Mouse (Mus musculus) kidney, embryonic 14.5 days (tissue): ENCODE data around the gene Tut7. TPM values are rescaled to one million over a fixed set of nuclear protein-coding genes. Genes with fewer than 3 reads are reported as not detected.

Experiments used
- ATAC-seq: fragments of 200-750 bp; cut with Nextera tagmentation; 2 replicates; pipeline ENCODE4 v1.8.0; 2017; ENCODE audit warnings: moderate number of reproducible peaks, mild to moderate bottlenecking, moderate TSS enrichment, moderate library complexity; ENCODE audit not compliant: low FRiP score, low TSS enrichment
- H3K27ac ChIP-seq: fragments of 300-500 bp; sonication (generic); 2 replicates; pipeline ENCODE4 v1.5.1; 2014; ENCODE audit warnings: low read depth, mild to moderate bottlenecking, low read length, moderate library complexity, mixed read lengths
- H3K27me3 ChIP-seq: fragments of 300-500 bp; sonication (generic); 2 replicates; pipeline ENCODE4 v1.6.1; 2014; ENCODE audit warnings: mild to moderate bottlenecking, low read length; ENCODE audit not compliant: control insufficient read depth, insufficient read depth
- H3K36me3 ChIP-seq: fragments of 300-500 bp; sonication (generic); 2 replicates; pipeline ENCODE4 v1.6.1; 2014; ENCODE audit warnings: low read length, mixed read lengths; ENCODE audit not compliant: control insufficient read depth, insufficient read depth
- H3K4me1 ChIP-seq: fragments of 300-500 bp; sonication (generic); 2 replicates; pipeline ENCODE4 v1.6.1; 2014; ENCODE audit warnings: low read length, mixed read lengths; ENCODE audit not compliant: control insufficient read depth, insufficient read depth
- H3K4me2 ChIP-seq: fragments of 300-500 bp; sonication (generic); replicated peaks from 2 replicates; pipeline ENCODE4 v1.6.1; 2014; ENCODE audit warnings: low read depth, mild to moderate bottlenecking, low read length
- H3K4me3 ChIP-seq: fragments of 300-500 bp; sonication (generic); 2 replicates; pipeline ENCODE4 v1.5.1; 2014; ENCODE audit warnings: mild to moderate bottlenecking, low read length
- H3K9ac ChIP-seq: fragments of 300-500 bp; sonication (generic); 2 replicates; pipeline ENCODE4 v1.6.1; 2014; ENCODE audit warnings: low read depth, mild to moderate bottlenecking, low read length, moderate library complexity
- H3K9me3 ChIP-seq: fragments of 300-500 bp; sonication (generic); 2 replicates; pipeline ENCODE4 v1.6.1; 2016; ENCODE audit warnings: low read length; ENCODE audit not compliant: control insufficient read depth
- WGBS: fragments of 180-500 bp; shearing (Covaris S2); extraction: QIAGEN DNeasy Blood & Tissue Kit; methylation state at CpG from one replicate; pipeline ENCODE4 v1.1.7; 2014; 5-methylcytosine and 5-hydroxymethylcytosine counted together
- polyA plus RNA-seq: library from polyadenylated mRNA; unstranded; fragments of >200 nt; fragmentation: Nextera tagmentation; extraction: Ambion mirVana; gene quantifications from 2 replicates; pipeline ENCODE4 v1.2.1, GENCODE M21; 2014

Gene Tut7
- polyA plus RNA-seq, 1 experiment from 2014 or later, result 43.9 TPM

DNA sequence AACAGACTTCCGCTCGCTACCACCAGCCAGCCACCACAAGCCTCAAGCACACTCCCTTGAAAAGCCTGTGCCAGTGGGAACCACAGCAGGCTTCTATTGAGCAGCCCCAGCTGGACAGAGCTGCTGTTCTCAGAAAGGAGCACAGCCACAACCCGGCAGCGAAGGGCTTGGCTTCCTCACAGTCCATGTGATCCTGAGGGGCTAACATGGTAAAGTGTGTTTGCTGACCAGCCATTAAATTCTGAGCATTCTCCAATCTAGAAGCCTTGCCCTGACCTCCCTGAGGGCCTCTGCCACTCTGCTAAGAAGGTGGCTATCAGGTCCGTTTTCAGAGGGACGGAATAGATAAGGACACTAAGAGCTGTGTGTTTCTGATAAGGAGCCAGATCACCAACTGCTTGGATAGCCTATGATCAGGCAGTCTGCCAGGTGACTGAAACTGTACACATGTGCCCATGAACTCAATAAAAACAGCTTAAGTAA is 8.8 kb downstream of the Tut7 start:
- Histone ChIP-seq H3K27ac (no peak overlapping the region), H3K9ac (no peak overlapping the region), H3K36me3 (peaks cover 77% of the 10 kb centered on the region), H3K27me3 (no peaks in the 10 kb centered on the region), H3K4me2 (no peak overlapping the region), H3K4me3 (no peak overlapping the region), H3K9me3 (no peaks in the 10 kb centered on the region), H3K4me1 (no peaks in the 10 kb centered on the region)
- WGBS, result 91% methylated on average over 6 of the region's 6 CpGs
- no peak for ATAC-seq

DNA sequence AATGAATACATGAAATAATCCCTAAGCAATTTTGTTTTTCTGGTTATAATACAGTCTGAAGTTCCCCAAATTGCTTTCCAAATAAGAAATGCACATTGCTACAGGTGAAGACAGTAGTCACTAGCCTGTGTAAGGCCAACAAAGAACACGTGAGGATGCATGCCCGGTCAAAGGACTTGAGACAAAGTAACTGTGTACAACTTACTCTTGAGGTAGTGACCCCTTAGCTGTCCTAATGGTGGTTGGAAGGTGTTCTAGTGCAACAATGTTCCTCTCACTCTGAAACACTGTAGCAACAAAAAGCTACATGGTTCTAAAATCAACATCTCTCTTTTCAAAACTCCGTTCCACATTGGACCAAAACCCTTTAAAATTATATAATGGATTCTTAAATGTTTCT is 11.4 kb downstream of the Tut7 start:
- ATAC-seq, result no peak
- H3K4me1 ChIP-seq, result no peaks in the 10 kb centered on the region
- H3K4me2 ChIP-seq, result no peak overlapping the region
- H3K4me3 ChIP-seq, result no peak overlapping the region
- no peaks in the 10 kb centered on the region for H3K9me3 ChIP-seq
- H3K27me3 ChIP-seq, result no peaks in the 10 kb centered on the region
- no peak overlapping the region for H3K9ac ChIP-seq
- H3K36me3 ChIP-seq, result peaks cover 93% of the 10 kb centered on the region
- WGBS, result 98% methylated on average over 3 of the region's 3 CpGs
- H3K27ac ChIP-seq, result no peak overlapping the region

DNA sequence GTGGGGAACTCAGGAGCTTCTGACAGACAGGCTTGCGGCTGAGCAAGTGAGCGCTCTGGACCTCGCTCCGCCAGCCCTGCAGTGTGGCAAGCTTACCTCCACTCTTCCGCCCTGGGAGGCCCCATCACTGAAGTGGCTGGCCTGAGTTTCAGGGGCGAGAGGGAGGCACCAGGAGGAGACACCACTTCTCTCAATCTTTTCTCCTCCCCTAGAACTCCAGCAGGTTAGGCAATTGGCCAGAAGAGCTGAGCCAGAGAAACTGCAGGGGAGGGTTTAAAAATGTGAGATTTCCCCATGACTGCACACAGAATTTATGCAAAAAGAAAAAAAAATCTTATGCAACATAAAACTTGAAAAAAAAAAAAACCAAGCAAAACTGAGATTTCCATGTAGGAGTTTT is 21.9 kb downstream of the Tut7 start:
- no peak overlapping the region for H3K9ac ChIP-seq
- no peak overlapping the region for H3K4me2 ChIP-seq
- H3K4me3 ChIP-seq, result no peak overlapping the region
- H3K27me3 ChIP-seq, result no peaks in the 10 kb centered on the region
- 80% methylated on average over 6 of the region's 6 CpGs for WGBS
- no peak for ATAC-seq
- H3K9me3 ChIP-seq, result no peaks in the 10 kb centered on the region
- peaks cover 98% of the 10 kb centered on the region for H3K36me3 ChIP-seq
- H3K4me1 ChIP-seq, result no peaks in the 10 kb centered on the region
- no peak overlapping the region for H3K27ac ChIP-seq

DNA sequence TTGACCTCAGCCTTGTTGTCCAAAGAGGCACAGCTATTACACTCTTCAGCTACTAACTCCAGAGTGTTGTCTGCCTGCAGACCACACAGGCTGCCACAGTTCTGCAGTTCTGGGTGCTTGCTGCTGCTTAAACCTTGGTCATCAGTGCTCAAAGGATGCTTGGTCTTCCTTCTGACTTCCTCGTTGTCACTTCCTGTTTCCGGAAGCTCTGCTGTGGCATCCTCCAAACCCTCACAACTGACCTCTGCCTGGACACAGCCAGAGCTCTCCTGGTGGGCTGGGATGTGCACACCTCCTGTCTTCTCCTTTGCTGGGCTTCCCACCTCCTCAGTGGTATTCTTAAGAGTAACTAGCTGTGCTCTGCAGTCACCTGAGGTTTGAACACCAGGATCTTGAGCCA is 22.9 kb downstream of the Tut7 start:
- Histone ChIP-seq H3K27ac (no peak overlapping the region), H3K9ac (no peak overlapping the region), H3K36me3 (peaks cover 98% of the 10 kb centered on the region), H3K9me3 (no peaks in the 10 kb centered on the region), H3K27me3 (no peaks in the 10 kb centered on the region), H3K4me3 (no peak overlapping the region), H3K4me1 (no peaks in the 10 kb centered on the region), H3K4me2 (no peak overlapping the region)
- no peak for ATAC-seq
- WGBS, result 84% methylated on average over 2 of the region's 2 CpGs

DNA sequence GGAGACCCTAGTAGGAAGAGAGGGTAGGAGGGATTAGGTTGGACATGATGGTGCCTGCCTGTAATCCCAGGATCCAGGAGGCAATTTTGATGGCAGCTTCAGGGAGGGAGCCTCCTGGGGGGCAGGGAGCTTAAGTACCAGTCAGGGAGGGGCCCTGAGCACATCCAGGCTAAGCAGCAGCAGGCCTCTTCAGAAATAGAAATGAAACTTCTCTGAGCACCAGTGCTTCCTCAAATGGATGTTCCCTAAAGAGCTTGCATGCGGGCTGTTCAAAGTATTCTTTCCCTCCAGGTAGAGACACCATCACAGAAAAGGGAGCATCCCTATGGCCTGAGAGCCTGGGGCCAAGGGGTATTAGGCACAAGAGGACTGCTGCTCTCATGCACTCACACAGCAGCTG is 24.6 kb downstream of the Tut7 start:
- no peak overlapping the region for H3K4me2 ChIP-seq
- no peak overlapping the region for H3K9ac ChIP-seq
- 100% methylated on average over 1 of the region's 1 CpGs for WGBS
- H3K4me1 ChIP-seq, result no peaks in the 10 kb centered on the region
- H3K27me3 ChIP-seq, result no peaks in the 10 kb centered on the region
- no peak overlapping the region for H3K4me3 ChIP-seq
- H3K36me3 ChIP-seq, result peaks cover 97% of the 10 kb centered on the region
- H3K9me3 ChIP-seq, result no peaks in the 10 kb centered on the region
- ATAC-seq, result no peak
- no peak overlapping the region for H3K27ac ChIP-seq

DNA sequence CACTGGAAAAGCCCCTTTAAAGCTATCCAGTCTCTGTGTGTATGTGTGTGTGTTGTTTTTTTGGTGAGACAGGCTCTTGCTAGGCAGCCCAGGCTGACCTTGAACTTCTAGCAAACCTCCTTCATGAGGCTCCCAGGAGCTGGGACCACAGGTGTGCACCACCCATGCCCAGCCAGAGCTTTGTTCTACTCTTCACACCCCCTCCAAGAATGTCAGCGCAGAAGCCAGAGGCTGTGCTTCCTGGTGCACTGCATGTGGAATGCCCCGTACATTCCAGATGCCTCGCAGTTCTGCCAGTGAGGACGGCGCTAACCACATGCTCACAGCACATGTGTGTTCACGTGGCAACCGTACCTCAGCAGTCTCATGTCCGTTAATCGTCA is 26.5 kb downstream of the Tut7 start:
- H3K9me3 ChIP-seq, result no peaks in the 10 kb centered on the region
- no peak for ATAC-seq
- no peak overlapping the region for H3K9ac ChIP-seq
- H3K4me3 ChIP-seq, result no peak overlapping the region
- WGBS, result 94% methylated on average over 9 of the region's 9 CpGs
- H3K4me1 ChIP-seq, result no peaks in the 10 kb centered on the region
- no peak overlapping the region for H3K4me2 ChIP-seq
- peaks cover 97% of the 10 kb centered on the region for H3K36me3 ChIP-seq
- H3K27me3 ChIP-seq, result no peaks in the 10 kb centered on the region
- H3K27ac ChIP-seq, result no peak overlapping the region

DNA sequence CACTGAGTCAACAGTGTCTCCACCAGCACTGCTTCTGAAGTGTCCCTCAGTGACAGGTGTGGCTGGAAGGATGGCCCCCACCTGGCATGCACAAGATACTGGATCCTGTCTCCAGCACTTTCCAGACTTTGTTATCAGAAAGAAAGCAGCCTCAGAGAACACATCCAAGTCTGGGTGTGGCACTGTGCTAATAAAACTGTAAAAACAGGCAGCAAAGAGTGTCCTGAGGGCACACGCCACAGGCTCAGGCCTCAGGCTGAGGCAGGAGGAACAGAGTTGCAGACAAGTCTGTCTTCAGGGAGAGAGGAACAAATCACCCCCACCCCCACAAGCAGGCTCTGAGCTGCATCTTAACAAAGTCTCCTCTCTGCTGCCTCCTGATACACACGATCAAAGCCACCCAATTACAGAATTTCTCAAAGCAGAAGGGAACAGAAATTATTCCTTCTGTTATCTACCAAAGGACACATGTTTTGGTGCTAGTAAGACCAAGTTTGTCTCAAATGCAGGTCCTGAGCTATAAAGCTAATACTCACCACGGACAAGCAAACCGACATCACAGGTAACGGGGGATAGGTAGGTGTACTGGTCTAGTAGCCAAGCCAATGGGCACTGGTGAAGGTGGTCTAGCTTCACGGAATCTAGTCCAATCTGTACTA is 27.0 kb downstream of the Tut7 start:
- Histone ChIP-seq H3K27me3 (no peaks in the 10 kb centered on the region), H3K4me2 (no peak overlapping the region), H3K9me3 (no peaks in the 10 kb centered on the region), H3K4me3 (no peak overlapping the region), H3K27ac (no peak overlapping the region), H3K4me1 (no peaks in the 10 kb centered on the region), H3K36me3 (peaks cover 98% of the 10 kb centered on the region), H3K9ac (no peak overlapping the region)
- ATAC-seq, result no peak
- WGBS, result 90% methylated on average over 6 of the region's 6 CpGs

DNA sequence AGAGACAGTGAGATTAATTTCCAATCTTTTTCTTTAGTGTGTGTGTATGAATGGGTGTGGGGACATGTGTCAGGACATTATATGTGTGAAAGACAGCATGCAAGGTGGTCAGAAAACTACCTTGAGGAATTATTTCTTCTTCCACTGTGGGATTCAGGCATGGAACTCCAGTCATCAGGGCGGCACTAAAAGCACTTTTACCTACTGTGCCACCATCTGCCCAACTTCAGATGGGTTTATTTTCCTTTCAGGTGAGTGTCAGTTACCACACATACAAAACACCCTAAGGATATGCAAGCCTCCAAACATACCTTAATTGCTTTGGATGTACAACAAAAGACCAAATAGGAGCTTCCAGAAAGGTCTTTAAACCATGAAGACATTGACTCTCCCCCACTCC is 28.2 kb downstream of the Tut7 start:
- Histone ChIP-seq H3K27ac (no peak overlapping the region), H3K9ac (no peak overlapping the region), H3K4me2 (no peak overlapping the region), H3K4me1 (no peaks in the 10 kb centered on the region), H3K36me3 (peaks cover 98% of the 10 kb centered on the region), H3K9me3 (no peaks in the 10 kb centered on the region), H3K4me3 (no peak overlapping the region), H3K27me3 (no peaks in the 10 kb centered on the region)
- 89% methylated on average over 1 of the region's 1 CpGs for WGBS
- ATAC-seq, result no peak

DNA sequence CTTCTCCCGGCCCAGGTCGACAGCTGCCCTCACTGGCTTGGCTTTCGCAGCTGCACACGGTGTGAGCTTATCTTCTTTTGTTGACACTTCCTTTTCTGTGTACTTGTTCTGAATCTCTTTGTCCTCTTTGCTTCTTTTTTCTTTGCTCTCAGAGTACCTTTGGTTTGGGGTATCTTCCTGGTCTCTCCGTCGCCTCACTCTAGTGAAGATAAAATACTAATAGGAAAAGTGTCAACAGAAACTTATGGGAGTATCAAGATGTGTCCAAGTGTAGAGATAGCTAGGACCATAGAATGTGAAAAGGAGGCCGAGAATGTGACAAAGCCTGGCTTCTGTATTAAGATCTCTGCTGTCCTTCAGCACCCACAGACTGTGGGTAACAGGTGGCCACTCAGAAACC is 40.8 kb downstream of the Tut7 start, which contains the start of gene Gm49354:
TSS of gene Gm49354 (minus strand) at position 101 of the 400 bp plus-strand sequence.
- no peak within 1 kb of the TSS for H3K27ac ChIP-seq
- no peaks in the 10 kb centered on the region for H3K4me1 ChIP-seq
- ATAC-seq, result no peak
- H3K9ac ChIP-seq, result no peak within 1 kb of the TSS
- H3K36me3 ChIP-seq, result peaks cover 95% of the 10 kb centered on the region
- H3K9me3 ChIP-seq, result no peaks in the 10 kb centered on the region
- H3K4me3 ChIP-seq, result no peak within 1 kb of the TSS
- WGBS, result 95% methylated on average over 7 of the region's 7 CpGs
- H3K4me2 ChIP-seq, result no peak within 1 kb of the TSS
- no peaks in the 10 kb centered on the region for H3K27me3 ChIP-seq
